Mouse (Mus musculus) liver, embryonic 15.5 days (tissue): Measurements from ENCODE around the gene Zdhhc5. TPM values are rescaled to one million over a fixed set of nuclear protein-coding genes. Genes with fewer than 3 reads are reported as not detected.

Experiments used
- ATAC-seq: fragments of 200-750 bp; cut with Nextera tagmentation; 2 replicates; pipeline ENCODE4 v1.8.0; 2017; ENCODE audit warnings: moderate number of reproducible peaks, mild to moderate bottlenecking, moderate library complexity; ENCODE audit not compliant: insufficient read depth
- H3K27ac ChIP-seq: fragments of 300-500 bp; sonication (generic); replicated peaks from 2 replicates; pipeline ENCODE4 v1.5.1; 2015; ENCODE audit warnings: mild to moderate bottlenecking, inconsistent platforms
- H3K27me3 ChIP-seq: fragments of 300-500 bp; sonication (generic); 2 replicates; pipeline ENCODE4 v1.6.1; 2015; ENCODE audit warnings: mild to moderate bottlenecking, inconsistent platforms
- H3K36me3 ChIP-seq: fragments of 300-500 bp; sonication (generic); replicated peaks from 2 replicates; pipeline ENCODE4 v1.6.1; 2015; ENCODE audit warnings: moderate library complexity, mild to moderate bottlenecking, inconsistent platforms
- H3K4me1 ChIP-seq: fragments of 300-500 bp; sonication (generic); replicated peaks from 2 replicates; pipeline ENCODE4 v1.6.1; 2015; ENCODE audit warnings: inconsistent platforms
- H3K4me2 ChIP-seq: fragments of 300-500 bp; sonication (generic); 2 replicates; pipeline ENCODE4 v1.6.1; 2015; ENCODE audit warnings: moderate library complexity, mild to moderate bottlenecking, inconsistent platforms
- H3K4me3 ChIP-seq: fragments of 300-500 bp; sonication (generic); replicated peaks from 2 replicates; pipeline ENCODE4 v1.5.1; 2015; ENCODE audit warnings: mild to moderate bottlenecking, inconsistent platforms
- H3K9ac ChIP-seq: fragments of 300-500 bp; sonication (generic); 2 replicates; pipeline ENCODE4 v1.6.1; 2015; ENCODE audit warnings: moderate library complexity, mild to moderate bottlenecking, inconsistent platforms
- H3K9me3 ChIP-seq: fragments of 300-500 bp; sonication (generic); replicated peaks from 2 replicates; pipeline ENCODE4 v1.6.1; 2016; ENCODE audit warnings: inconsistent platforms
- WGBS: fragments of 180-500 bp; shearing (Covaris S2); methylation state at CpG from one replicate; pipeline ENCODE4 v1.1.7; 2015; ENCODE audit warnings: mixed read lengths; ENCODE audit not compliant: insufficient replicate concordance; 5-methylcytosine and 5-hydroxymethylcytosine counted together
- polyA plus RNA-seq: library from polyadenylated mRNA; unstranded; fragments of >200 nt; fragmentation: Nextera tagmentation; extraction: Ambion mirVana; gene quantifications from 2 replicates; pipeline ENCODE4 v1.2.1, GENCODE M21; 2015

The Zdhhc5 gene
- polyA plus RNA-seq, 1 experiment from 2014 or later = 17.3 TPM

DNA sequence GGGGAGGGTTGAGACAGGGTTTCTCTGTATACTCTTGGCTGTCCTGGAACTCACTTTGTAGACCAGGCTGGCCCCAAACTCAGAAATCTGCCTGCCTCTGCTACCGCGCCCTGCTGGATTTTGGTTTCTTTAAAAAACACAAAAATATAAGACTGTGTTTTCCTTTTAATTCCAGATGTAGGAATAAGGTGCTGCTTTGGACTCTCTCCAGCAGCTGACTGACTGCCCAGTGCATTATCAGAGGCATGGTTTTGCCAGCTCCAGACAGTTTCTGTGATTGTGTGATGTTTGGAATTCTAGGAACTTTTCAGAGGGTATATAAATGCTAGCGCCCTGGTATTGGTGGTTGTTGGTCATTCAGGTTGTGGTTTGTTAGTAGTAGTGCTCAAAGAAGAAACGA is 2.4 kb upstream of the Zdhhc5 start:
- H3K4me3 ChIP-seq = no peak overlapping the region
- peak overlapping the region; percentile 14; the same call in 1 of the 2 replicates for H3K9ac ChIP-seq
- no peaks in the 10 kb centered on the region for H3K9me3 ChIP-seq
- peaks cover 24% of the 10 kb centered on the region for H3K36me3 ChIP-seq
- H3K4me2 ChIP-seq = peak overlapping the region; percentile 91
- WGBS = 84% methylated on average over 4 of the region's 4 CpGs
- peak overlapping the region; percentile 99 for H3K27ac ChIP-seq
- H3K4me1 ChIP-seq = peaks cover 54% of the 10 kb centered on the region
- no peaks in the 10 kb centered on the region for H3K27me3 ChIP-seq
- no peak for ATAC-seq

DNA sequence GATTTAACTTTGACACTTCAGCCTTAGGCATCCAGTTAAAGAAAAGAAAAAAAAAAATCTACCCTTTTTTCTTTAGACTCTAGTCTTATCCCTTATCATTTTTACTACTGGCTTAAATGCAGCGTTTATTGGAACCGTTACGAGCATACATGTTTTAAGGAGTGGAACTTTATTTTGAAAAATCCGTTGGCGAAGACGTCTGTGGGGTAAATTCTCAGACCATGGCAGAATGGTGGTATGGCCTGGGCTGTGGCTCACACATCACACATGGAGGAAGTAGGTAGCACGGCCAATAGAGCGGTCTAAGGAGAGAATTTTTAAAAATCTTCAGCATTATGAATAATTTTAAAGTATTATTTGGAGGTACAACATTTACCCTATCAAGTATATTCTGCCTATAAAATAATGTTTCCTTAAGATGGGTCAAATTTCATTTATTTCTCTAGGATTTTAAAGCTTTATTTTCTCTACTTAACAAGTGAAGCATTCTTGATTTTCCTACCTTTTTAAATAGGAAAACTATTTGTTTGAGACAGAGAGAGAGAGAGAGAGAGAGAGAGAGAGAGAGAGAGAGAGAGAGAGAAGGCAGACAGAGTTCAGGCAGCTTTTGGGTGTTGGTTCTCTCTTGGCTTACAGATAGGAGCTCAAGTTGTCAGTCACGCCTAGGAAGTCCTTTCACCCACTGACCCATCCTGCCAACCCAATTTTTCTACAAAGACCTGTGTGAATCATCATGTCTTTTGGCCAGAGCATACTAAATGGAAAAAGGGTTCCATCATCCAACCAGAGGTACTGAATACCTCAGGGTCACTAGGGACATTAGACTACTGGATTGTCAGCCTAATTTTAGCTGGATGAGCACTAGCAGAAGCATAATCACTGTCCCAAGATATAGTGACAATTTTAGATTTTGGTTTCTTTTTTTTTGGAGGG is 1.7 kb upstream of the Zdhhc5 start:
- H3K4me2 ChIP-seq = peak overlapping the region; percentile 91
- peak overlapping the region; percentile 88 for H3K9ac ChIP-seq
- H3K27ac ChIP-seq = peak overlapping the region; percentile 99
- H3K4me3 ChIP-seq = peak overlapping the region; percentile 86
- WGBS = 8% methylated on average over 9 of the region's 9 CpGs
- ATAC-seq = no peak
- H3K4me1 ChIP-seq = peaks cover 51% of the 10 kb centered on the region
- peaks cover 17% of the 10 kb centered on the region for H3K36me3 ChIP-seq
- H3K27me3 ChIP-seq = no peaks in the 10 kb centered on the region
- H3K9me3 ChIP-seq = no peaks in the 10 kb centered on the region

DNA sequence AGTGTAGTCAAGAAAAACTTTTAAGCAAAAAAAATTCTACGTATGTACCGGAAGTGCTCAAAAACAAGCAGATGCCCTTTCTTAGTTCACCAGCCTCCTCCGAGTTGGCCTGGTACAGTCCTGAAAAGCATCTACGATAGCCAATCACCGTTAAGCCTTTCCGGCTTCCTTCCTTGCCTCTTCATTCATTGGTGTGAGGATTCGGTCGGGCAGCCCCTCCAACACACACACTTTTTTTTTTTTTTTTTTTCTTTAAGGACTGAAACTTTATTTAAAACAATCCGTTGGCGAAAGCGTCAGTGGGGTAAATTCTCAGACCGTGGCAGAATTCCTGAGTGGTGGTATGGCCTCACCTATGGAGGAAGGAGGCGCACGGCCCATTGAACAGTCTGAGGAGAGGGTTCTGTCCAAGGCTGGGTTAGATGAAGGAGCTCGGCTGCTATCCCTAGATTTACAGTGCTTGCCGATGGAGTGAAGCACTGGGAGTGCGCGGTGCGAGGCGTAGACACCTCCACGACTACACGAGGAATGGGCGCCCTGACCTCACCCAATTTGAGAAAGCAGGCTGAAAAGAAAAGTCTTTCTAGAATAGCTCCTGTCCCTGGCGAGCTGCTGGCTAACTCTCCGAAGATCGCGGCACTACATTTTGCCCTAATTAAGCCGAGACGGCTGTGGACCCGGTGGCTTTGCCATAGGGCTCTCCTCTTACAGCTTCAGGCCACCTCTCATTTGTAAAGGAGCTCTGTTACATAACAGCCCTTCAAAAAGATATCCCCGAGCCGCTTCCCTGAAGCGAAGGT is 782 bp upstream of the Zdhhc5 start:
- Histone ChIP-seq H3K27ac (peak overlapping the region; percentile 99), H3K4me1 (peaks cover 43% of the 10 kb centered on the region), H3K9me3 (no peaks in the 10 kb centered on the region), H3K9ac (peak overlapping the region; percentile 88), H3K4me3 (peak overlapping the region; percentile 86), H3K27me3 (no peaks in the 10 kb centered on the region), H3K36me3 (peaks cover 14% of the 10 kb centered on the region), H3K4me2 (peak overlapping the region; percentile 91)
- peak; percentile 86 for ATAC-seq
- under 1% methylated on average over 33 of the region's 33 CpGs for WGBS

DNA sequence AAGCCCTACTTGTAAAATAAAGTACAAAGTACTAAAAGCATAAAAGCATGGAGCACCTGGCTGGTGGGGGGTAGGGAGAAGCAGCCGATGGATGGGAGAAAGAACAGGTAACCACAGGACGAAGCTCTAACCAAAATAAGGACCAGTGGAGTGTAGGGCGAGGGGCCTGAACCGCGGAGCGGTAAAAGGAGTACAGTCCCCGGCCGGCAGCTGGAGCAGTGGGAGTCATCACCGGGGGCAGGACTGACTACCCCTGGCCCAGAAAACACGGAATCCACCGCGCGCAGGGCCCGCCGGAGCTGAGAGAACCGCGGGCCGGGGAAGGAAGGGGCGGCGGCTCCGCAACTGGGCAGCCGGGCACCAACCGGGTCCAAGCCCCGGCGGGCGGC is 564 bp downstream of the Zdhhc5 start:
- no peak for ATAC-seq
- Histone ChIP-seq H3K9ac (peak overlapping the region; percentile 94), H3K4me1 (peaks cover 47% of the 10 kb centered on the region), H3K27ac (peak overlapping the region; percentile 99), H3K4me2 (peak overlapping the region; percentile 91), H3K36me3 (peaks cover 18% of the 10 kb centered on the region), H3K9me3 (no peaks in the 10 kb centered on the region), H3K4me3 (peak overlapping the region; percentile 86), H3K27me3 (no peaks in the 10 kb centered on the region)
- under 1% methylated on average over 26 of the region's 26 CpGs for WGBS

DNA sequence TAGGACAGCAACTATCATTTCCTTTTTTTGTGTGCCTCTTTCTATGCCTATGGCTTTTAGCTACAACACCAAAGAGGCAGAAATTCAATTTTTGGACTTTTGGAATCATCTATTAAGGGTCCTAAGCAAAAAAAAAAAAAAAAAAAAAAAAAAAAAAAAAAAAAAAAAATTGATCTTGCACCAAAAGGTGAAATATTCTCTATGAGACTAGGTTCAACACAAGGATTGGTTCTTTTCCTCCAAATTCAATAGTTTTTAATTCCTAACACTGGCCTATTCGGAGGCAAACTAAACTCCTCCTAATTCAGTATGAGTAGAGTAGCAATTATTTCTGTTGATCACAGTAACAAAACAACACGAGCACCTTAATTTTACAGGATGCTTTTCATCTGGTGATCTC is 3.1 kb downstream of the Zdhhc5 start:
- H3K9me3 ChIP-seq = no peaks in the 10 kb centered on the region
- WGBS = 85% methylated on average over 2 of the region's 2 CpGs
- H3K27ac ChIP-seq = no peak overlapping the region
- no peak overlapping the region for H3K4me3 ChIP-seq
- ATAC-seq = no peak
- no peaks in the 10 kb centered on the region for H3K27me3 ChIP-seq
- peaks cover 45% of the 10 kb centered on the region for H3K4me1 ChIP-seq
- H3K36me3 ChIP-seq = peaks cover 43% of the 10 kb centered on the region
- H3K9ac ChIP-seq = no peak overlapping the region
- H3K4me2 ChIP-seq = no peak overlapping the region; the same call in 1 of the 2 replicates

DNA sequence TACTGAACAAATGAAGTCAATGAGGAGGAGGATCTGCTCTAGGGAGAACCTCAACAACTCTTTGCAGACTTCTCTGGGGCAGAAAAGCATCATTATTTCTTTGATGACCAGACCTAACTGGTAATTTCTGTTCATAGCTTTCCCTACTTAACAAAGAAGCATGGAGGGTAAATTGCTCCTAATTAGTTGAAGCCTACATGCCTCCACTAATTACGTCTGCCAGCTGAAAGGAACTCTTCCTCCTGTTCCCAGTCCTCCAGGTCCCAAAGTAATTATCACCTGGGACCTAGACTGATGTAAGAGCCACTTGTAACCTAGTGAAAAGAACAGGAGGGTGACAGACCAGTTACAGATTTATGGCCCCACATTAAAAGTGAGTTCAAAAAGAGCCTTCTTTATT is 7.5 kb downstream of the Zdhhc5 start:
- Histone ChIP-seq H3K4me3 (no peak overlapping the region), H3K9me3 (no peaks in the 10 kb centered on the region), H3K4me2 (no peak overlapping the region), H3K4me1 (peaks cover 49% of the 10 kb centered on the region), H3K36me3 (peaks cover 86% of the 10 kb centered on the region), H3K9ac (no peak overlapping the region), H3K27ac (no peak overlapping the region), H3K27me3 (no peaks in the 10 kb centered on the region)
- no peak for ATAC-seq
- 72% methylated on average over 1 of the region's 1 CpGs for WGBS

DNA sequence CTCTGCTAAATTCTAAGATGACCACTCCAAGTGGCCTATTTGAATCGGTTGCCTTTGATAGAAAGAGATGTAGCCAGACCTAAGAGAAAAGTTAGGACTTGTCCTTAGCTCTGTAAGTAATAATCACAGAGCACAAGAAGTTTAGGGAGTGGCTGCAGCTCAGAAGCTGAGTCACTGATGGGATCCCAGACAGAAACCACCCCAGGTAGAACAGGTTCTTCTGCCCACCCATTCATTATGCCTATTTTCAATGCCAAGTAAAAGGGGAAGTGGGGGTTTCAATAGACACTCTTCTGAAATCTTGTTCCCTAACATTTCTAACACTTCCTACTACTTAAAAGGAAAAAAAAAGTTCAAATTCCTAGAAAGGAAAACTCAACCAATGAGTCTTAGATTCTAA is 9.7 kb downstream of the Zdhhc5 start:
- Histone ChIP-seq H3K36me3 (peaks cover 92% of the 10 kb centered on the region), H3K4me2 (no peak overlapping the region), H3K27ac (no peak overlapping the region; the same call in 1 of the 2 replicates), H3K27me3 (no peaks in the 10 kb centered on the region), H3K4me1 (peaks cover 38% of the 10 kb centered on the region), H3K4me3 (no peak overlapping the region), H3K9ac (no peak overlapping the region), H3K9me3 (no peaks in the 10 kb centered on the region)
- 74% methylated on average over 1 of the region's 1 CpGs for WGBS
- ATAC-seq = no peak

DNA sequence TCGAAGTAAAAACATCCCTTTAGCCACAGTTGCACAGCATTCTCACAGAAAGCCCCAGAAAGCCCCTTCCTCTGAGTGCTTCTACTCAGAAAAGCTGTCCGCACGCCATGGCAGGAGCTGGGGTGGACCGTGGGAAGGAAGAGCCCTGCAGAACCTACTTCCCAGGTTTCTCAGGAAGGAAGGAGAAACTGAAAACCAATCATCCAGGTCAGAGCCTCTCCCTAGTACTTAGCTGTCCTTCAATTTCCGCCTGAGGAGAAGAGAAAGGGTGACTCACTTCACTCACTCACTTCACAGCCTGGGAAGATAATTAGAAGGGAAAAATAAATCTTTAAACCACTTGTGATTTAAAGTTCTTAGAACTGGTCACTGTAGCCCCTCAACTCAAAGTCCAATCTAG is 10.7 kb downstream of the Zdhhc5 start:
- Histone ChIP-seq H3K36me3 (peaks cover 92% of the 10 kb centered on the region), H3K4me1 (peaks cover 36% of the 10 kb centered on the region), H3K4me3 (no peak overlapping the region), H3K4me2 (no peak overlapping the region), H3K9ac (no peak overlapping the region), H3K27ac (peak overlapping the region; percentile 19; the same call in 1 of the 2 replicates), H3K27me3 (no peaks in the 10 kb centered on the region), H3K9me3 (no peaks in the 10 kb centered on the region)
- 74% methylated on average over 5 of the region's 5 CpGs for WGBS
- no peak for ATAC-seq

DNA sequence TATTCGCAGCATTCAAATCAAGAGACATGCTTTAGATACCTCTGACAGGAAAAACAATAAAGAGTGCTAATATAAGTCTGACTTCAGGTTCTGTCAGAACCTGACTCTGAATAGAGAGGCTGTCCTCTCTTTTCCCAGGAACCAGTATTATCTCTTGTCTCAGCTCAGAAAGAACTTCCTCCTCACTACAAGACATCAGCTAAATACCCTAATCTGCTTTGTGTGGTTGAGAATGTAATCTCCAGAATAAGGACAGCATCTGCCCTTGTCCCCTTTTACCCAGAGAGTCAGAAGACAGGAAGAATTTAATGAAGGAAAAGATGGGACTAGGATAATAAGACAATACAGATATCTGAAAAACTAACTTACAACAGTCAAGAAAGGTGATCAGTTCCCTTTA is 11.5 kb downstream of the Zdhhc5 start:
- ATAC-seq = no peak
- no peak overlapping the region for H3K4me2 ChIP-seq
- H3K36me3 ChIP-seq = peaks cover 91% of the 10 kb centered on the region
- peaks cover 36% of the 10 kb centered on the region for H3K4me1 ChIP-seq
- H3K27me3 ChIP-seq = no peaks in the 10 kb centered on the region
- WGBS = 49% methylated on average over 1 of the region's 1 CpGs
- no peak overlapping the region for H3K4me3 ChIP-seq
- H3K9me3 ChIP-seq = no peaks in the 10 kb centered on the region
- no peak overlapping the region for H3K27ac ChIP-seq
- H3K9ac ChIP-seq = no peak overlapping the region

DNA sequence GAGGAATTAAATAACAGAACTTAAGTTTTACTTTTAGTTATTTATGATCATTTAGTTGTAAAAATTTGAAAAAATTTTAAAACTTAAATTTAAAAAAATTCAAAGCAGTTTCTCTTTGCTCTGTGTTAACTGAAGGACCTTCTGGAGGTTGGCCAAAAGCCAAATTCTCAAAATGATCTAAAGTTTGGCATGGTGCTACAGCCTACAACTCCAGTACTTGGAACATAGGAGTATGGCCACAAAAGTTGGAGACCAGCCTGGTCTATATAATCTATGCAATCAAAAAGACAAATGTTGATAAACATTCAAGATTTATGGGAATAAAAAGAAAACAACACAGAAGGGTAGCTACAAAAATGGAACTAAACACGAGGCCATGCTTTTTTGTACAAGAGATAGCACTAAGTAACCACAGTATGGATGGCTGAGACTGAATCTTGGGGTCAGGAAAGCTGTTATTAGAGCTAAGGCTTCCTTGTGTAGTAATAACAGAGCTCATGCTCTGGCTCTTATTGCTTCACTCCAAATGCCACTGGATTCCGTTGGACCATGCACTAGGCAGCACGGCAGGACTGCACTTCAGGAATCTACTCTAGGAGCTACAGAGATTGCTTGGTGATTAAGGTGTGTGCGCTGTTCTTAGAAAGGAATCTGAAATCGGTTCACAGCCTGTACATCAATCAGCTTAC is 19.8 kb downstream of the Zdhhc5 start:
- Histone ChIP-seq H3K36me3 (peaks cover 94% of the 10 kb centered on the region), H3K4me2 (no peak overlapping the region), H3K4me1 (no peaks in the 10 kb centered on the region), H3K9me3 (no peaks in the 10 kb centered on the region), H3K4me3 (no peak overlapping the region), H3K9ac (no peak overlapping the region), H3K27me3 (no peaks in the 10 kb centered on the region), H3K27ac (no peak overlapping the region)
- no peak for ATAC-seq
- 83% methylated on average over 5 of the region's 5 CpGs for WGBS

DNA sequence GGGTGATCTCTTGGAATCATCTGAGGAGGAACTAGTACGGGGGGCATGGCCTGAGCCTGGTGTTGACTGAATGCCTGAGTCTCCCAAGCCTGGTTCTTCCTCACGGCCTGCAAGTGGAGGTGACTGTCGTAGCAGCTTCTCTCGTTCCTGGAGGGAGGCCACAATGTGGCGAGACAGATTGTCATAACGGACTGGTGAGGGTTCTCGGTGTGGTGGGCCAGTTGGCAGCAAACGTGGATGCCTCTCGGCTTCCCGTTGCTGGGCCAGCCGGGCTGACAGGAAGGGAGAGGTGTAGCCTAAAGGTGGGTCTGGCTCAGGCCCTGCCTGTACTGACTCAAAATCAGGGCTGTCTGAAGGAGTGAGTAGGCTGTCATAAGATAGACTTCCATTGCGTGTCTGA is 24.9 kb downstream of the Zdhhc5 start:
- no peak for ATAC-seq
- WGBS = 87% methylated on average over 12 of the region's 12 CpGs
- Histone ChIP-seq H3K9ac (no peak overlapping the region), H3K27ac (no peak overlapping the region), H3K9me3 (no peaks in the 10 kb centered on the region), H3K4me3 (no peak overlapping the region), H3K4me1 (peaks cover 14% of the 10 kb centered on the region), H3K4me2 (no peak overlapping the region), H3K27me3 (no peaks in the 10 kb centered on the region), H3K36me3 (peaks cover 94% of the 10 kb centered on the region)
